8 mouse cellular contexts compared by ENCODE assay signal in the genomic region with DNA sequence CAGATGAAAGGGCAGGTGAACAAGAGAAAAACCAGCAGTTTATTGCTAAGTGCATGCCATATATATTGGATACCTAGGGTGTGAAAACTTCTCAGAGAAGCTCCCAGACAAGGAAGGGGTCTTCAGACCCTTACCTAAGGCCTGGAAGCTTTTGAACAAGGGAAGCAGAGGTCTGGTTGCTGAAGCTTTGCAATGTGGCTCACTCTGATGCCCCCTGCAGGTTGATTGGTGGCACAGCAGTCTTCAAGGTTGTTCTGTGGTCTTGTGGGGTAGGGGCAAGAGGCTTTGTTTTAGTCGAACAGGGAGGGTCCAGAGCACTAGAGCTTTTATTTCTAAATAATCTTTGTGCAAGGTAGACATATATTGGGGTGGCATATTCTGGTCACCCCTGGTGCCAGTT. TPM values are rescaled to one million over a fixed set of nuclear protein-coding genes. Genes with fewer than 3 reads are reported as not detected.
DNase-seq lines count a peak whose midpoint lies in the region; ATAC-seq and TF ChIP-seq lines count a peak whose summit lies in the region.

No protein-coding gene starts in this region.

- H3K9ac ChIP-seq in neural tube, embryonic 15.5 days (replicated peaks): no peak overlapping the region
- no peak overlapping the region for H3K9ac ChIP-seq in hindbrain, postnatal 0 days (replicated peaks; ENCODE audit: low read length)

- peak; percentile 78 for TF ChIP-seq CTCF in hindbrain, postnatal 0 days (IDR thresholded peaks at IDR 0.05; ENCODE audit: low read depth)

- no peaks in the 10 kb centered on the region for H3K9me3 ChIP-seq in heart, embryonic 10.5 days
- no peaks in the 10 kb centered on the region for H3K9me3 ChIP-seq in neural tube, embryonic 15.5 days (replicated peaks)
- H3K9me3 ChIP-seq in hindbrain, postnatal 0 days (ENCODE audit: low read length): no peaks in the 10 kb centered on the region

- WGBS in heart, embryonic 10.5 days: 23% methylated on average over 1 of the region's 1 CpGs
- WGBS in neural tube, embryonic 15.5 days: 23% methylated on average over 1 of the region's 1 CpGs
- 15% methylated on average over 1 of the region's 1 CpGs for WGBS in hindbrain, postnatal 0 days

- no peaks in the 10 kb centered on the region for H3K27me3 ChIP-seq in heart, embryonic 10.5 days (ENCODE audit: insufficient read depth, poor library complexity, severe bottlenecking)
- H3K27me3 ChIP-seq in neural tube, embryonic 15.5 days (replicated peaks): no peaks in the 10 kb centered on the region
- no peaks in the 10 kb centered on the region for H3K27me3 ChIP-seq in hindbrain, postnatal 0 days (ENCODE audit: insufficient read depth, low read length)

- no peak overlapping the region for H3K4me3 ChIP-seq in heart, embryonic 10.5 days
- no peak overlapping the region for H3K4me3 ChIP-seq in neural tube, embryonic 15.5 days (replicated peaks)
- no peak overlapping the region for H3K4me3 ChIP-seq in hindbrain, postnatal 0 days (ENCODE audit: low read length)

- DNase-seq in heart, adult 18-20 months: peak; percentile 18 to 56
- DNase-seq in heart, embryonic 10.5 days (ENCODE audit: low spot score): no peak
- DNase-seq in neural tube, embryonic 10.5 days (ENCODE audit: extremely low spot score, low spot score): peak; percentile 31
- DNase-seq in c-Kit-positive CD71-positive TER-119-positive erythroid progenitor cells, embryonic 14.5 days (ENCODE audit: low spot score): peak; percentile 16
- DNase-seq in hindbrain, postnatal 0 days (ENCODE audit: low spot score): peak; percentile 56
- peak; percentile 21 for DNase-seq in skeletal muscle tissue, adult 2 months (ENCODE audit: low read depth, low spot score)
- no peak for DNase-seq in ovary, adult 18-20 months (ENCODE audit: low spot score)

- no peaks in the 10 kb centered on the region for H3K4me1 ChIP-seq in heart, embryonic 10.5 days
- no peaks in the 10 kb centered on the region for H3K4me1 ChIP-seq in neural tube, embryonic 15.5 days
- no peaks in the 10 kb centered on the region for H3K4me1 ChIP-seq in hindbrain, postnatal 0 days (ENCODE audit: insufficient read depth, low read length)

- no peak overlapping the region for H3K4me2 ChIP-seq in neural tube, embryonic 15.5 days
- H3K4me2 ChIP-seq in hindbrain, postnatal 0 days (ENCODE audit: low read depth, low read length): no peak overlapping the region

- no peak overlapping the region for H3K27ac ChIP-seq in heart, embryonic 10.5 days
- no peak overlapping the region for H3K27ac ChIP-seq in neural tube, embryonic 15.5 days (replicated peaks)
- no peak overlapping the region for H3K27ac ChIP-seq in hindbrain, postnatal 0 days

- ATAC-seq in neural tube, embryonic 15.5 days (ENCODE audit: low FRiP score): no peak
- ATAC-seq in hindbrain, postnatal 0 days: no peak

- no peaks in the 10 kb centered on the region for H3K36me3 ChIP-seq in heart, embryonic 10.5 days
- H3K36me3 ChIP-seq in neural tube, embryonic 15.5 days: no peaks in the 10 kb centered on the region
- H3K36me3 ChIP-seq in hindbrain, postnatal 0 days (ENCODE audit: insufficient read depth, low read length): no peaks in the 10 kb centered on the region

RNA-seq across cellular contexts. Expression of a gene that starts 34.3 kb away (rescaled TPM):
- total RNA-seq in heart, adult 18-20 months (2021): 1 to 10 TPM; 6.2 to 6.4 TPM
- polyA plus RNA-seq in heart, embryonic 10.5 days (2016; fragmentation: Nextera tagmentation; extraction: Ambion mirVana): 13.0 and 15.0 TPM in 2 replicates
- 17.3 and 17.9 TPM in 2 replicates for polyA plus RNA-seq in neural tube, embryonic 15.5 days (2015; fragmentation: Nextera tagmentation; extraction: Ambion mirVana)
- 2.2 and 2.5 TPM in 2 replicates for total RNA-seq in hindbrain, postnatal 0 days (2014; rRNA removed)
- polyA plus RNA-seq in hindbrain, postnatal 0 days (2015; fragmentation: Nextera tagmentation; extraction: Ambion mirVana): 10.7 and 15.2 TPM in 2 replicates

RNA-seq across cellular contexts. Expression of a gene that starts 34.4 kb away (rescaled TPM):
- 100 to 1,000 TPM; 307 to 318 TPM for total RNA-seq in heart, adult 18-20 months (2021)
- polyA plus RNA-seq in heart, embryonic 10.5 days (2016; fragmentation: Nextera tagmentation; extraction: Ambion mirVana): 647 and 658 TPM in 2 replicates
- 1,502 and 1,904 TPM in 2 replicates for polyA plus RNA-seq in neural tube, embryonic 15.5 days (2015; fragmentation: Nextera tagmentation; extraction: Ambion mirVana)
- total RNA-seq in hindbrain, postnatal 0 days (2014; rRNA removed): 529 and 602 TPM in 2 replicates
- 2,773 and 3,206 TPM in 2 replicates for polyA plus RNA-seq in hindbrain, postnatal 0 days (2015; fragmentation: Nextera tagmentation; extraction: Ambion mirVana)

Comparison
In these comparisons a context has a peak if more than half of its experiments do, and no peak if none do; other contexts are left out.
1. DNase-seq: peak in heart, adult 18-20 months (2 of 2), neural tube, embryonic 10.5 days (single experiment), c-Kit-positive CD71-positive TER-119-positive erythroid progenitor cells, embryonic 14.5 days (single experiment), hindbrain, postnatal 0 days (single experiment) and skeletal muscle tissue, adult 2 months (single experiment); none in heart, embryonic 10.5 days (single experiment) and ovary, adult 18-20 months (single experiment).